Mouse (Mus musculus) CH12F3 (cell line): ENCODE data around the gene Ppfia3.
"Not testable (repeated sequence)": the region's sequence is repeated elsewhere in the genome, so short reads cannot be mapped to it uniquely, and the experiment has no call there.

Source experiments
- in situ Hi-C: fragments of 300-500 bp; cut with MboI; formaldehyde crosslinking; loops from 2 replicates; pipeline ENCODE4 v1.14.3; 2020; ENCODE audit warnings: low sequenced_read_pairs

Ppfia3 gene

DNA sequence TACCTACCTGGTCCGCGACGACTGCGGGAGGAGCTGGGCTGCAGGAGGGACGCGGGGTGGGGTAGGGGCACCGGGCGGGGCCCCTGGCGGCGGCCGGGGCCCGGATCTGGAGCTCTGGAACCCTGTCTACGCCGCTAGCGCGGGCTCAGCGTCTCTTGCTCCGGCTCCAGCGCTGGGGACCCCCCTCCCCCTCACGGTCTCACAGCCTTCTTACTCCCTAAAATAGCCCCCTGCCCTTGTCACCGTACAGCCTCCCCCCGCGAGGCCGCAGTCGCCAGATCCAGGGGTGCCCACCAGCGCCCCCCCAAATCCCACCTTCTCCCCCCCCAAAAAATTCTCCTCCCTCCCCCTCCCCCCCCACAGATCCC, at the start of gene Ppfia3:
Ppfia3 (minus strand) TSS at position 368 of the 368 bp plus-strand sequence.
- in situ Hi-C loops = no loop called here

DNA sequence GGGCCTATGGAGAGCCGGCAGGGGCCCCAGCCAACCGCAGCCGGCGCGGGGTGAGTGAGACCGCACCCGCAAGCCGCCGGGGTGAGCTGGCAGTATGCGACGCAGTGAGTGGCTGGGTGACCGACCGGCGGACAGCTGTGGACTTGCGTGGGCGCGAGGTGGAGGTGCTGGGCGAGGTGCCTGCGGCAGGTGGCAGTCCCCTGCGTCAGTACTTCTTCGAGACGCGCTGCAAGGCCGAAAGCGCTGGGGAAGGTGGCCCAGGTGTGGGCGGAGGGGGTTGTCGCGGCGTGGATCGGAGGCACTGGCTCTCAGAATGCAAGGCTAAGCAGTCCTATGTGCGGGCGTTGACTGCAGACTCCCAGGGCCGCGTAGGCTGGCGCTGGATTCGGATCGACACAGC, 48.8 kb upstream of the Ppfia3 start:
- in situ Hi-C loops = no loop called here

DNA sequence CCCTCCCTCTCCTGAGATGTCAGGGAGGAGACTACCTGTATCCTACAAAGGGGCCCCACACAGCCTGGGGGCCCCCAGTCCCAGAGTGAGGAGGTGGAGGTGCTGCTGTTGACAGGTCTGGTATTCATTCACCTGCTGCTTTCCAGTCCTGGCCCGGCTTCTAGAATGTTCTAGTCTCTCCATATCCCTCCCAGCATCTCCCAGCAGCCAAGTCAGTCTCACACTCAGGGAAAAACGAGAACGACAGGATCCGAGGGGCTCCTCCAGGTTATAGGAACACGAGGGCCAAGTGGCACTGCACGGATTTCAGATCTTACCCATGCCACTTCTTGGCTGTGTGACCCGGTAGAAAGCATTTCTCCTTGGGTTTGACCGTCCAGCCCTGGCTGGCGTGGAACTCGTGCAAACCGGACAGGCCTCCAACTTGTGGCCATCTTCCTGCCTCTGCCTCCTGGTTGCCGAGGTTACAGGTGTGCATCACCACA, 48.0 kb upstream of the Ppfia3 start:
- in situ Hi-C loops = no loop called here

DNA sequence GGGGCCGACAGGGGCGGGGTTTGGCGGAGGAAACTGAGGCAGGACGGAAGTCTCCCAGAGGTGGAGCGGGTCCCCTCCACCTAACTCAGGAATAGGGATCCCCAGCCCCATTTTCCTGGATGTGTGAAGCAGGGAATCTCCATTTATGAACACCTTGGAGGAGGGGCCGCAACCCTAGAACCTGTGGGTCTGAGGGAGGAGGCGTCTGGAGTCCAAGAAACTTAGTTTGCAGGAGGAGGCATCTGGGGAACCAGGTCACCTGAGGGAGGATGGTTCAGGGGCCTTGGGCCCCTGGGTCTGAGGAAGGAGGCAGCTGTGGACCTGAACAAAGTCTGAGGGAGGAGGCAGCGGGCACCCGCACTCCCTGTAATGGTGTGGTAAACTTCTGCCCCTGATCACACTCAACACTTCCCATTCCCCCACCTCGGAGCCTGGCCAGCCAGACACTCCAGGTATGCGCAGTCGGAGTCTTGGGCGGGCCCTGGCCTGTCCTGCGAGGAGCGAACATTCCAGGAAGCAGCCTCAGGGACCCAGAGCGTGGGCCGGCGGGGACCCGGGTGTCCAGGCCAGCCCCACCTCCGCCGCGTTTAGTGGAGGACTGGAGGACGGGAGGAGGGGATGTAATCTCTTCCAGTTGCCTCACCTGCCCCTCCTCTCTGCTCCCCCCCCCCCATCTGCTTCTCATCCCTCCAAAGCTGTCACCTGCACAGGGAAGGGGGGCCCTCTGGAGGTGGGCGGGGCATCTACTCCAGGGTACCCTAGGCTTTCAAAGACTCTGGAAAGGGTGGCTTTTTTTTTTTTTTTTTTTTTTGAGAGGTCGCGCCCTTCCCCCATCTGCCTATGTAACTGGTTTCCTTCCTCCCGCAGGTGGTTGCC, 47.3 kb upstream of the Ppfia3 start:
- in situ Hi-C loops = no loop called here

DNA sequence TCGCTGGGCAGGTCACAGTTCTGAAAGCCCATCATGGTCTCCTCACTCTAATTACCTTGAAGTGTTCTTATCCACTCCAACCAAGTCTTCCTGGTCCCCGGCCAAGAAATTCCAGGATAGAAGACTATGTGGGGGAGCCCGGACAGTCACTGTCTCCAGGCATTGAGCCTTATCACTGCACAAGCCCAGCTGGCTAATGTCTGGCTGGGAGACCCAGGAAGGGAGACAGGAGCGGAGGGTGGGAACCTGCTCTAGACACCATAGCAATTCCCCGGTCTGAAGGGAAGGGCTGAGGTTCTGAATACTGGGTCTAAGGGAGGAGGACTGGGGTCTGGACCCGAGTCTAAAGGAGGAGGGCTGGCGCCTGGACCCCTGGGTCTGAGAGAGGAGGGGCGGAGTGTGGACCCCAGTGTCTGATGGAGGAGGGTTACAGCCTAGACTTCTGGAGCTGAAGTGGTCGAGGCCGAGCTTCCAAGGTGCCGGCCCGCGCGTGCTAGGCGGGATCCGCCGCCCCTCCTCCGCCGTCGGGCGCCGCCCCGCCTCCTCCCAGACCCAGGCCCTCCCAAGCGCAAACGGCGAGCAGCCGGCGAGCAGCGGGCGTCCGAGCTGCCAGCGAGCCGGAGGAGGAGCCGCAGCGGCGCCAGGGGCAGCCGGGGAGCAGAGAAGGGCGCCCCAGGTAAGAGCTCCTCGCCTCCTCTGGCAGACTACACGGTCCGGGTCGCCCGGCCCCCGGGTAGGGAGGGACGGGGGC, 46.5 kb upstream of the Ppfia3 start, which contains the start of gene Ntf5:
Ntf5 (plus strand) TSS at position 583 of the 751 bp plus-strand sequence.
- in situ Hi-C loops = no loop called here

DNA sequence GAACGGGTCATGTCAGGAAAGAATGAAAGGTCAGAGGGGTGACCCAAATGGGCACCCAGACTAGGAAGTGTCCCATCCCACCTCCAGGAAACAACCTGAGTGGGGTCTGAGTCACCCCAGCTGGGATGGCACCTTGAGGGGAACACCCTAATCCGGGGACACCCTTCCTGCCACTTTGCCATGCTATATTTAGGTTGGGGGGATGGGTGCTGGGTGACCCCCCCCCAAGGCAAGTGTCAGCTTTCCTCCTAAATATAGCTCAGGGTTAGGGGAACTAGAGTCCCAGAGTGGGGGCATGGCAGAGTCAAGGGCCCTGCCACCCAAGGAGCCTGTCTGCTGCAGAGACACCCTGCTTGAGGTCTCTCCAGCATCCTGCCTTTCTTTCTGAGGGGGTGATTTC, 45.6 kb upstream of the Ppfia3 start:
- in situ Hi-C loops = no loop called here

DNA sequence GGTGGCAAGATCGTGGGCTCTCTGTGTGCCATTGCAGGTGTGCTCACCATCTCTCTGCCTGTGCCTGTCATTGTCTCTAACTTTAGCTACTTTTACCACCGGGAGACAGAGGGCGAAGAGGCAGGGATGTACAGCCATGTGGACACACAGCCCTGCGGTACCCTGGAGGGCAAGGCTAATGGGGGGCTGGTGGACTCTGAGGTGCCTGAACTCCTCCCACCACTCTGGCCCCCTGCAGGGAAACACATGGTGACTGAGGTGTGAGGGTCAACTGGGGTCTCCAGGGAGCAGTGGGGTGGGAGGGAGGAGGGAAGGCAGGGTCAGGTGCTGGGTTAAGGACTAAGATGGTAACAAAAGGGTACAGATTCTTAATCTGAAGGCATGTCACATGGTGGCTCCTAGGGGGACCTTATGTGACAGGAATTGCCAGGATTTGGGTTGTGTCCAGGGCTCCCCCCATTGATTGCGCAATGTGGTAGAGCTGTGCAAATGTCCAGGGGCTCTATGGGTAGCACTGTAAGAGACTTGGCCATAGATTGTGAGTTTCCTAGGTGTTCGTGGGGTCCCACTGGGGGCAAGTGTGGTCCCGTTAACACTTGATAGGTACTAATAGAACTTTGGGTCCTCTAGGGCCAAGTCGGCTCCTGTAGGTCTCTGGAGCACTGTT, 42.8 kb upstream of the Ppfia3 start:
- in situ Hi-C loops = no loop called here

DNA sequence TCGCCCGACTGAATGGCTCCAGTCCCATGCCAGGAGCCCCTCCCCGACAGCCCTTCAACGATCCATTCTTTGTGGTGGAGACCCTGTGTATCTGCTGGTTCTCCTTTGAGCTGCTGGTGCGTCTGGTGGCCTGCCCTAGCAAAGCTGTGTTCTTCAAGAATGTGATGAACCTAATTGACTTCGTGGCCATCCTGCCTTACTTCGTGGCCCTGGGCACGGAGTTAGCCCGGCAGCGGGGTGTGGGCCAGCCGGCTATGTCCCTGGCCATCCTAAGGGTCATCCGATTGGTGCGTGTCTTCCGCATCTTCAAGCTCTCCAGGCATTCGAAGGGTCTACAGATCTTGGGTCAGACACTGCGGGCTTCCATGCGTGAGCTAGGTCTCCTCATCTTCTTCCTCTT, 42.1 kb upstream of the Ppfia3 start:
- in situ Hi-C loops = no loop called here

DNA sequence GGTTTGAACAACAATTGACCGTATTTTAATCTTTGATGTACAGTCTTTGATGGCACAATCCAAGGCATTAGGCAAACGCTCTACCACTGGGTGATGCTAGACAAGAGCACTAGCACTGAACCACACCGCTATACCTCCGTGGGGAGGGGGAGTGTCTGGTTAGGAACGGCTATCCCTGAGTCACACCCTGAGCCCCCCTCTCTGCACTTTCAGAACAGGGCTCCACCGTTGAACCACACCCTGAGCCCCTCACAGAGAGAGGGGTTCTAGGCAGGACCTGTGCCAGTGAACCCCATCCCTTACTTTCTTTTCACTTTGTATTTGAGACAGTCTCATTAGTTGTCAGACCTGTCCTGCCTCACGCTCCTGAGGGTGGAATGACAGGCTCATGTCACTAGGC, 41.5 kb upstream of the Ppfia3 start:
- in situ Hi-C loops = no loop called here

DNA sequence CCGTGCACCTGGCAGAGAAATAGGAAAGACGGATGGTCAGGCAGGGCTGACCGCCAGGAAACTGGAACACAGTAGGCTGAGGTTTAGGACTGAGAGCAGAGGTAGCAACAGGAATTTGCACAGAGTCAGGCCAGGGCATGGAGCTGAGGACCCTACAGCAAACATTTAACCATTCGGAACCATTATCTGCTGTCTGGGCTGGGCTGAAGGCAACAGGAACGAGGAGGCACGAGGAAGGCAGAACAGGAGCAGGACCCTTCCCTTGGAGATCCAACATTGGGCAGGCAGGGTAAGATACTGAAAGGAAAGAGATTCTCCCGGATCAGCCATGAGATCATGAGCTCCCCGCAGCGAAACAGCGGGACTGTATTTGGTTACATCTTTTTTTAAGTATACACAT, 41.0 kb upstream of the Ppfia3 start:
- in situ Hi-C loops = no loop called here

DNA sequence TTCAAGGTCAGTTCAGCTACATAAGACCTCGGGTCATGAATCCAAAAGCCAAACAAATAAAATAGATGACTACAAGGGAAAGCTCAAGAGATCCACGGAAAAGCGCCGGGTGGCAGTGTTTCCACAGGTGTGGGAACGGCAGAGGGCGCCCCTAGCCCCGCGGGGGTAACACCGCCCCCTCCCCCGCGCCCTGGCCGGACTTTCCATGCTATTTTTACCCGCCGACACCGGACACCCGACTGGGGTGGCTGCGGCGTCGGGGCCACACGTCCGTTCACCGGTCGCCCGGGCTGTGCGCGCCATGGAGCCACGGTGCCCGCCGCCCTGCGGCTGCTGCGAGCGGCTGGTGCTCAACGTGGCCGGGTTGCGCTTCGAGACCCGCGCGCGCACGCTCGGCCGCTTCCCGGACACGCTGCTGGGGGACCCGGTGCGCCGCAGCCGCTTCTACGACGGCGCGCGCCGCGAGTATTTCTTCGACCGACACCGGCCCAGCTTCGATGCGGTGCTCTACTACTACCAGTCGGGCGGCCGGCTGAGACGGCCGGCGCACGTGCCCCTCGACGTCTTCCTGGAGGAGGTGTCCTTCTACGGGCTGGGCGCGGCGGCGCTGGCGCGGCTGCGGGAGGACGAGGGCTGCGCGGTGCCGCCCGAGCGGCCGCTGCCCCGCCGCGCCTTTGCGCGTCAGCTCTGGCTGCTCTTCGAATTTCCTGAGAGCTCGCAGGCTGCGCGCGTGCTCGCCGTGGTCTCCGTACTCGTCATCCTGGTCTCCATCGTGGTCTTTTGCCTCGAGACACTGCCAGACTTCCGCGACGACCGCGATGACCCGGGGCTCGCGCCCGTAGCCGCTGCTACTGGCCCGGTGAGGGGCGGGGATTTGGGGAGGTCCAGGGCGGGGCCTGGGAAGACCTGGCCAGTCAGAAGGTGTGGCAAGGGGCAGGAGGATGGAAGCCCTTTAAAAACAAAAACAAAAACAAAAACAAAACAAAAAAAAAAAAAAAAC, 39.6 kb upstream of the Ppfia3 start:
- in situ Hi-C loops = no loop called here

DNA sequence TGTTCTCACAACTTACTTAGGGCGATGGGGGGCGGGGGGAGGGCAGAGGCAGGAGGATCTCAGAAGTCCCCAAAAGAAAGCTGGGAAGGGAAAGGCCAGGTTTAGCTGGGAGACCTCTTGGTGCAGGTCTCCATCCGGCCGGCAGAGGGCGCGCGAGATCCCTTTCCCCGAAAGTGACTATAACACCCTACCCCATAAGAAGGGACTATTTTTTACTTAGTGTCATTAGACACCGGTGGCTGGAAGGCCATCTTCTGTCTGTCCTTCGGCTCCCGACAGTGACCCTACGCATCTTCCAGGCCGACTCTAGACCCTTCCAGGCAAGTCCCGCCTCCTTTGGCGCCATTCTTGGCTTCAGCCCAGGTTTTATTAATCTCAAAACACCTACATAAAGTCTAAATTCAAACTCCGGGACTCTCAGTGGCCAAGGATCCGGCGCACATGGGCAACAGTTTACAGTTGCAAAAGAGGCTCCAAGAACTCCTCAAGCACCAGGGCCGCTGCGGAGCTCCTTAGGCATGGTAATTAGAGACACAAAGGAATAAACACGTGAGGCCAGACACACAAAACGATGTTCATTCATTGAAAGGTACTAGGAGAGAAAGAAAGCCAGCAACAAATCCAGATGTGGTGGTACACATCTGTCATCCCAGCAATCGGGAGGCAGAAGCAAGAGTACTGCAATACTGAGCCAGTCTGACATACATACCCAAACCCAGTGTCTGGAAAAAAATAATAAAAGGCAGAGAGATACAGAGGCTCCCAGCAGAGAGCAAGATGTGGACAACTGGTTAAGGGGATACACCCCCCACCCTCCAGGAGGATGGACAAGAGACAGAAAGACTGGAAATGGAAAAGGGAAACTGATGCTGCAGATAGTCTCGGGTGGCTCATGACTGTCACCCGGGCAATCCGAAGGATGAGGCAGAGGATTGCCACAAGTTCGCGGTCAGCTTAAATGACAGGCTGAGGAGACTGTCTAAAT, 38.6 kb upstream of the Ppfia3 start, which contains the start of gene Kcna7:
Kcna7 (plus strand) TSS at position 563 of the 985 bp plus-strand sequence.
- in situ Hi-C loops = no loop called here

DNA sequence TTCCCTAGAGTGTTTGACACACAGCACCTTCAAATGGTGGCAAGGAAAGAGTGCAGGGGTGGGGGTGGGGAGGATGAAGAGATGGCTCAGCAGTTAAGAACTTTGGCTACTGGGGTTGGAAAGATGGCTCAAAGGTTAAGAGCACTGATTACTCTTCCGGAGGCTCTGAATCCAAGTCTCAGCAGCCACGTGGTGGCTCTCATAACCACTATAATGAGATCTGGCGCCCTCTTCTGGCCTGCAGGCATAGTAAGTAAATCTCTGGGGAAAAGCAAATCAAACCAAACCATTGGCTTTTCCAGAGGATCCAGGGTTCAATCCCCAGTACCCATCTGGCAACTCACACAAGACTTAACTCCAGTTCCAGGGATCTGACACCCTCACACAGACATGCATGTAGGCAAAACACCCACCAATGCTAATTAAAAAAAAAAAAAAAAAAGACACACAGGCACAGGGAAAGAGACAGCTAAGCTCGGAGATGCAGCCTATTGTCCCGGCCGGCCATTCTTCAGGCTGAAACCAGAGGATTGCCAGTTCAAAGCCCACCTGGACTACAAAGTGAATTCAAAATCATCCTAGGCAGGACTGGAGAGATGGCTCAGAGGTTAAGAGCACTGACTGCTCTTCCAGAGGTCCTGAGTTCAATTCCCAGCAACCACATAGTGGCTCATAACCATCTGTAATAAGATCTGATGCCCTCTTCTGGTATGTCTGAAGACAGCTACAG, 36.9 kb upstream of the Ppfia3 start:
- in situ Hi-C loops = no loop called here

DNA sequence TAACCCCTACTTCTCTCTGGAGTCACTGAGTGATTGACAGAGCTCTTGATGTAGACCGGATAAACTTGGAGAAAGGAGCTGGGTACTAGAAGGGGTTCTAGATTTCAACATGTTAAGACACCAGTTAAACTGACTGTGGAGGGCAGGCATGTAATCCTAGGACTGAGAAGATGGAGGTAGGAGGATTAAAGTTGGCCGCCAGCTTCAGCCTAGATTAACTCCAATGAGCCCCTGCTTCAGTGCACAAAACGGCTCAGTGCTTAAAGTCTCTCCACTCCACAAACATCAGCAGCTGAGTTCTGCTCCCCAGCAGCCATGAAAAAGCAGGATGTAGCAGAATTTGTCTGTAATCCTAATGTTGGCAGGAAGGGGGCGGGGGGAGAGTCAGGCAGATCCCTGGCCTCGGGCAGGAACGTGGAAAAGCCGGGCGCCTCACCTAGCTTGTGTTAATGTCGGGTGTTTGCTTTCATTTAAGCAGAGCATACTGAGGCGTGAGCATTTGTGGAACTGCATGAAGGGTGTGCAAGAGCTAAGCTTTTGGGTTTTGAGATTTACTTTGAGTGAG, 34.8 kb upstream of the Ppfia3 start:
- in situ Hi-C loops = no loop called here

DNA sequence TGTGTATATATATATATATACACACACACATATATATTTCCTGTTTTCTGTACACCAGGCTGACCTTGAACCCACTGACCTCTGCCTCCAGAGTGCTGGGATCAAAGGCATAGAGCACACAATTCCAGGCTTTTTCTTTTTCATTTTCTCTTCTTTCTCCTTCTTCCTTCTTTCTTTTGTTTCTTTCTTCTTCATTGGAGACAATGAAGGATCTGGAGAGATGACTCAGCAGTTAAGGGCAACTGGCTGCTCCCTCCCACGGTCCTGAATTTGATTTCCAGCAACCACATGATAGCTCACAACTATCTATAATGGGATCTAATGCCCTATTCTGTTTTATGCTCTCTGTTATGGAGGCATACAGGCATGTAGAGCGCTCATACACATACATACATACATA, 30.0 kb upstream of the Ppfia3 start:
- in situ Hi-C loops = no loop called here

DNA sequence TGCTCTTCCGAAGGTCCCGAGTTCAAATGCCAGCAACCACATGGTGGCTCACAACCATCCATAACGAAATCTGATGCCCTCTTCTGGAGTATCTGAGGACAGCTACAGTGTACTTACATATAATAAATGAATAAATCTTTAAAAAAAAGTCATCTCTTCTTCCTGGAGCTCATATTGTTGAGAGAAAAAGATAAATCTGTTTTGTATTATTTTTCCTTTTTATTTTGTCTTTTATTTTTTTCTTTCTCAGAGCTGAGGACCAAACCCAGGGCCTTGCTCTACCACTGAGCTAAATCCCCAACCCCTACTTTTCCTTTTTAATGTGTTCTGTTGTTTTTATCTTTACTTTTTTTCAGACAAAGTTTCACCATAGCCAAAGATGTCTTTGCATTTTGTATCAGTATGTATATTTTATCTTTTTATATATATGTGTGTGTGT, 29.5 kb upstream of the Ppfia3 start:
- in situ Hi-C loops = not testable (repeated sequence)

DNA sequence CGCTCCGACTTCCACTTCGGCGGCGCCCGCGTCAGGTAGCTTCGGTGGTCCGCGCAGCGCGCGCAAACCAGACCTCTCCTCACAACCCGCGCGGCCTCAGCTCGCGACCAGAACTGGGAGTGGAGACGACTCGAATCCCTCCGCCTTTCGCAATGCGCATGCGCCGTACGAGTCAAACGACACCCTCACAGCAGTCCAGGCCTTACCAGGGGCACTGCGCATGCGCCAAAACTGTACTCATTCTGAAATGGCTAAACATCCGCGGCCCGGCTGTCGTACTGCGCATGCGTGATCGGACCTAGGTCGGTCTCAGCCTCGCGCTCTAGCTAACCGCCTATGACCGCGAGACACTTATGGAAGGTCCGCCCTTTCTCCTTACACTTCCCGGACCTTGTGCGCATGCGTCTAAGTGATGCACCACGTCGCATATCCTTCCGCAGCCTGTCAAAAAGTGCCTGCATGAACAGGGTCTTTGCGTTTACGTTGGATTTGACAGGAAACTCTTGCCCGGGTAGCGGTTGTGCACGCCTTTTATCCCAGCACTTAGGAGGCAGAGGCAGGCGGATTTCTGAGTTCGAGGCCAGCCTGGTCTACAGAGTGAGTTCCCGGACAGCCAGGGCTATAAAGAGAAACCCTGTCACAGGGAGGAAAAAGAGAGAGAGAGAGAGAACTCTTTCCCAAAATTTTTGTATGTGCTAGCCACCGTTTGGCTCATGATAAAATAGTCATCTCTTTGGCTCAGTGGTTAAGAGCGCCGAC, 28.9 kb upstream of the Ppfia3 start, which contains the start of gene Snrnp70:
Snrnp70 (minus strand) TSS at position 165 of the 759 bp plus-strand sequence.
- in situ Hi-C loops = no loop called here
